13 mouse cellular contexts compared by ENCODE assay signal in the genomic region with DNA sequence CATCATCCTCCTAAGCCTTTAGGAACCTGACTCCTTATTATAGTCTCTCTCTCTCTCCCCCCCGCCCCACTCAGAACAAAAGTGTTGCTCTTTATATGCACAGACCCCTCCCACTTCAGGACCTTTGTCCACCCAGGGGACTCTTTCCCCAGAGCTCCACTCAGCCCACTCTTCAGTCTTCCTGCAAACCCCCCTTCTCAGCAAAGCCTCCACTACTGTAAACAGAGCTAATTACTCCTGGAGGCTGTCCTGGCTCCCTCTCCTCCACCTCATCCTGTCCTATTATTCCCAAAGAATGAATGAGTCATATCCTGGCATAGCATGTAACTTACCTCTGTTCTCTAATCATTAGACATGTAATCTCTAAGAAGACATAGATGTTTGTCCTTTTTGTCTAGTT.
A peak's percentile ranks its signal among the peaks of the same experiment; 100 is the strongest.
DNase-seq lines count a peak whose midpoint lies in the region; ATAC-seq and TF ChIP-seq lines count a peak whose summit lies in the region.
"Had no signal": no experiment of that assay in that cellular context is flagged by ENCODE, and none has a peak within 500 bp of the region (broad histone marks: within the 10 kb centered on the region; RNA-seq: fewer than 3 reads in every experiment).

No protein-coding gene starts in this region.

- no peak for TF ChIP-seq EP300 in heart, postnatal 0 days (IDR thresholded peaks at IDR 0.05; ENCODE audit: low read depth)

- ATAC-seq in intestine, embryonic 16.5 days, result peak; percentile 42; the same call in 1 of the 2 replicates
- no peak for ATAC-seq in intestine, postnatal 0 days
- ATAC-seq in embryonic facial prominence, embryonic 14.5 days (ENCODE audit: low read depth), result peak; percentile 50; the same call in 1 of the 2 replicates
- peak; percentile 72 for ATAC-seq in heart, postnatal 0 days (ENCODE audit: insufficient read depth, low read depth)
- ATAC-seq in hindbrain, postnatal 0 days, result no peak

- no peaks in the 10 kb centered on the region for H3K9me3 ChIP-seq in intestine, embryonic 16.5 days (ENCODE audit: control insufficient read depth, low read length)
- H3K9me3 ChIP-seq in intestine, postnatal 0 days (ENCODE audit: control insufficient read depth), result no peaks in the 10 kb centered on the region
- H3K9me3 ChIP-seq in embryonic facial prominence, embryonic 14.5 days (ENCODE audit: control insufficient read depth, low read length), result no peaks in the 10 kb centered on the region
- no peaks in the 10 kb centered on the region for H3K9me3 ChIP-seq in heart, postnatal 0 days (replicated peaks; ENCODE audit: control insufficient read depth, low read length)
- H3K9me3 ChIP-seq in hindbrain, postnatal 0 days (ENCODE audit: low read length), result no peaks in the 10 kb centered on the region
- H3K9me3 ChIP-seq: embryonic facial prominence, embryonic 13.5 days; hindbrain, embryonic 13.5 days had no signal

- 0 out of 2 replicates have a peak overlapping the region, but pooled peaks have one; percentile 9 for H3K27ac ChIP-seq in intestine, embryonic 16.5 days (ENCODE audit: low read length)
- no peak overlapping the region; the same call in 1 of the 2 replicates for H3K27ac ChIP-seq in intestine, postnatal 0 days (ENCODE audit: low read depth, low read length)
- peak overlapping the region; percentile 39 for H3K27ac ChIP-seq in embryonic facial prominence, embryonic 14.5 days (replicated peaks; ENCODE audit: low read depth, low read length)
- H3K27ac ChIP-seq in heart, postnatal 0 days (ENCODE audit: low read depth), result peak overlapping the region; percentile 61
- no peak overlapping the region for H3K27ac ChIP-seq in left cerebral cortex, adult 2 months
- no peak overlapping the region for H3K27ac ChIP-seq in hindbrain, postnatal 0 days
- H3K27ac ChIP-seq: embryonic facial prominence, embryonic 13.5 days; hindbrain, embryonic 13.5 days; kidney, postnatal 0 days had no signal

- DNase-seq in embryonic facial prominence, embryonic 14.5 days (ENCODE audit: low spot score), result peak; percentile 63
- peak; percentile 47 for DNase-seq in heart, postnatal 0 days (ENCODE audit: low spot score)
- DNase-seq in left cerebral cortex, adult 2 months (ENCODE audit: extremely low spot score in 1 of 2, low spot score in 2 of 2), result no peak
- DNase-seq in hindbrain, postnatal 0 days (ENCODE audit: low spot score), result no peak
- DNase-seq: adrenal gland, postnatal 36 days; cerebellum, adult 2 months; gastrocnemius, adult 2 months had no signal

- H3K9ac ChIP-seq in intestine, embryonic 16.5 days (ENCODE audit: low read depth, low read length), result no peak overlapping the region
- no peak overlapping the region for H3K9ac ChIP-seq in intestine, postnatal 0 days (ENCODE audit: low read depth, low read length)
- no peak overlapping the region for H3K9ac ChIP-seq in embryonic facial prominence, embryonic 14.5 days (ENCODE audit: low read depth, low read length)
- H3K9ac ChIP-seq in heart, postnatal 0 days (replicated peaks; ENCODE audit: low read depth, low read length), result no peak overlapping the region
- no peak overlapping the region for H3K9ac ChIP-seq in hindbrain, postnatal 0 days (replicated peaks; ENCODE audit: low read length)
- H3K9ac ChIP-seq: embryonic facial prominence, embryonic 13.5 days; hindbrain, embryonic 13.5 days had no signal

- H3K4me1 ChIP-seq in intestine, embryonic 16.5 days (ENCODE audit: control insufficient read depth, insufficient read depth, low read length), result no peaks in the 10 kb centered on the region
- H3K4me1 ChIP-seq in intestine, postnatal 0 days (replicated peaks; ENCODE audit: control insufficient read depth, insufficient read depth, low read length), result no peaks in the 10 kb centered on the region
- peaks cover 5% of the 10 kb centered on the region; the same call in 1 of the 2 replicates for H3K4me1 ChIP-seq in embryonic facial prominence, embryonic 14.5 days (ENCODE audit: control insufficient read depth, insufficient read depth, low read length)
- no peaks in the 10 kb centered on the region for H3K4me1 ChIP-seq in heart, postnatal 0 days (ENCODE audit: control insufficient read depth, insufficient read depth)
- no peaks in the 10 kb centered on the region for H3K4me1 ChIP-seq in hindbrain, postnatal 0 days (ENCODE audit: insufficient read depth, low read length)
- H3K4me1 ChIP-seq: hindbrain, embryonic 13.5 days had no signal

- H3K27me3 ChIP-seq in intestine, embryonic 16.5 days (replicated peaks; ENCODE audit: control insufficient read depth, insufficient read depth, low read length), result no peaks in the 10 kb centered on the region
- H3K27me3 ChIP-seq in intestine, postnatal 0 days (replicated peaks; ENCODE audit: control insufficient read depth, insufficient read depth, low read length), result no peaks in the 10 kb centered on the region
- H3K27me3 ChIP-seq in C2C12 (ENCODE audit: control insufficient read depth, insufficient read depth, insufficient read length), result no peaks in the 10 kb centered on the region
- H3K27me3 ChIP-seq in embryonic facial prominence, embryonic 14.5 days (replicated peaks; ENCODE audit: control insufficient read depth, insufficient read depth, low read length), result no peaks in the 10 kb centered on the region
- no peaks in the 10 kb centered on the region for H3K27me3 ChIP-seq in heart, postnatal 0 days (ENCODE audit: control insufficient read depth, insufficient read depth, low read length)
- H3K27me3 ChIP-seq in hindbrain, postnatal 0 days (ENCODE audit: insufficient read depth, low read length), result no peaks in the 10 kb centered on the region
- H3K27me3 ChIP-seq: embryonic facial prominence, embryonic 13.5 days; hindbrain, embryonic 13.5 days had no signal

- H3K4me3 ChIP-seq in intestine, embryonic 16.5 days (ENCODE audit: low read length), result no peak overlapping the region
- H3K4me3 ChIP-seq in intestine, postnatal 0 days (ENCODE audit: low read depth, low read length), result no peak overlapping the region
- H3K4me3 ChIP-seq in C2C12 (ENCODE audit: insufficient read depth, poor library complexity, severe bottlenecking), result no peak overlapping the region
- no peak overlapping the region for H3K4me3 ChIP-seq in embryonic facial prominence, embryonic 14.5 days (ENCODE audit: low read depth, low read length)
- H3K4me3 ChIP-seq in heart, postnatal 0 days (ENCODE audit: low read depth, low read length), result no peak overlapping the region
- H3K4me3 ChIP-seq in left cerebral cortex, adult 2 months, result no peak overlapping the region
- no peak overlapping the region for H3K4me3 ChIP-seq in hindbrain, postnatal 0 days (ENCODE audit: low read length)
- H3K4me3 ChIP-seq: embryonic facial prominence, embryonic 13.5 days; gastrocnemius, adult 2 months; hindbrain, embryonic 13.5 days had no signal

- 50% methylated on average over 1 of the region's 1 CpGs for WGBS in intestine, embryonic 16.5 days
- WGBS in intestine, postnatal 0 days, result 64% methylated on average over 1 of the region's 1 CpGs
- 88% methylated on average over 1 of the region's 1 CpGs for WGBS in embryonic facial prominence, embryonic 14.5 days
- 50% methylated on average over 1 of the region's 1 CpGs for WGBS in heart, postnatal 0 days
- 47% methylated on average over 1 of the region's 1 CpGs for WGBS in hindbrain, postnatal 0 days

- no peak for TF ChIP-seq CTCF in intestine, postnatal 0 days (IDR thresholded peaks at IDR 0.05; ENCODE audit: low read depth)
- no peak for TF ChIP-seq CTCF in C2C12 (IDR thresholded peaks at IDR 0.05; ENCODE audit: control insufficient read depth, insufficient read depth, insufficient read length)
- TF ChIP-seq CTCF in heart, postnatal 0 days (IDR thresholded peaks at IDR 0.05; ENCODE audit: low read depth), result no peak
- TF ChIP-seq CTCF in left cerebral cortex, adult 2 months (IDR thresholded peaks at IDR 0.05), result no peak
- TF ChIP-seq CTCF in hindbrain, postnatal 0 days (IDR thresholded peaks at IDR 0.05; ENCODE audit: low read depth), result no peak

- H3ac ChIP-seq in C2C12 (ENCODE audit: control insufficient read depth, insufficient read length, low read depth), result no peak overlapping the region

- H3K36me3 ChIP-seq in intestine, embryonic 16.5 days (ENCODE audit: control insufficient read depth, insufficient read depth, low read length), result no peaks in the 10 kb centered on the region
- no peaks in the 10 kb centered on the region for H3K36me3 ChIP-seq in intestine, postnatal 0 days (ENCODE audit: control insufficient read depth, insufficient read depth)
- no peaks in the 10 kb centered on the region for H3K36me3 ChIP-seq in C2C12 (ENCODE audit: control insufficient read depth, insufficient read depth)
- no peaks in the 10 kb centered on the region for H3K36me3 ChIP-seq in embryonic facial prominence, embryonic 14.5 days (ENCODE audit: control insufficient read depth, insufficient read depth, low read length)
- no peaks in the 10 kb centered on the region for H3K36me3 ChIP-seq in heart, postnatal 0 days (replicated peaks; ENCODE audit: control insufficient read depth, insufficient read depth, low read length)
- H3K36me3 ChIP-seq in hindbrain, postnatal 0 days (ENCODE audit: insufficient read depth, low read length), result no peaks in the 10 kb centered on the region
- H3K36me3 ChIP-seq: embryonic facial prominence, embryonic 13.5 days; hindbrain, embryonic 13.5 days had no signal

- no peaks in the 10 kb centered on the region for H3K79me3 ChIP-seq in C2C12 (ENCODE audit: low read depth)

- no peak overlapping the region for H3K4me2 ChIP-seq in intestine, embryonic 16.5 days (ENCODE audit: low read depth, low read length)
- H3K4me2 ChIP-seq in intestine, postnatal 0 days (replicated peaks; ENCODE audit: low read depth), result no peak overlapping the region
- no peak overlapping the region for H3K4me2 ChIP-seq in embryonic facial prominence, embryonic 14.5 days (ENCODE audit: low read depth, low read length)
- H3K4me2 ChIP-seq in heart, postnatal 0 days (ENCODE audit: low read depth, low read length), result no peak overlapping the region
- H3K4me2 ChIP-seq in hindbrain, postnatal 0 days (ENCODE audit: low read depth, low read length), result no peak overlapping the region
- H3K4me2 ChIP-seq: embryonic facial prominence, embryonic 13.5 days; hindbrain, embryonic 13.5 days had no signal

- H3K79me2 ChIP-seq in C2C12 (ENCODE audit: control insufficient read depth, insufficient read depth), result no peaks in the 10 kb centered on the region

- intact Hi-C loops in left cerebral cortex, adult 2 months (cut with DNase I), result no loop called here

TF ChIP-seq in C2C12, 6 proteins besides CTCF, POLR2A, EP300 and RAD21:
- TF ChIP-seq FOSL1 (IDR thresholded peaks at IDR 0.05; ENCODE audit: insufficient read depth, low read length, poor library complexity, severe bottlenecking), result peak; percentile 77
- no peak for TF ChIP-seq MYOD1 (IDR thresholded peaks at IDR 0.05; ENCODE audit: control insufficient read depth, insufficient read length, low read depth)

Comparison
In these comparisons a context has a peak if more than half of its experiments do, and no peak if none do; other contexts are left out.
1. ATAC-seq: peak in intestine, embryonic 16.5 days (single experiment), embryonic facial prominence, embryonic 14.5 days (single experiment) and heart, postnatal 0 days (single experiment); none in intestine, postnatal 0 days (single experiment) and hindbrain, postnatal 0 days (single experiment).
2. H3K27ac ChIP-seq: peak in intestine, embryonic 16.5 days (single experiment), embryonic facial prominence, embryonic 14.5 days (single experiment) and heart, postnatal 0 days (single experiment); none in intestine, postnatal 0 days (single experiment), left cerebral cortex, adult 2 months (single experiment) and hindbrain, postnatal 0 days (single experiment).
3. DNase-seq: peak in embryonic facial prominence, embryonic 14.5 days (single experiment) and heart, postnatal 0 days (single experiment); none in left cerebral cortex, adult 2 months (0 of 2) and hindbrain, postnatal 0 days (single experiment).